Mouse (Mus musculus) hindbrain, embryonic 15.5 days (tissue): Measurements from ENCODE around the gene AI837181. TPM values are rescaled to one million over a fixed set of nuclear protein-coding genes. Genes with fewer than 3 reads are reported as not detected.
A peak's percentile ranks its signal among the peaks of the same experiment; 100 is the strongest.
"Not testable (repeated sequence)": the region's sequence is repeated elsewhere in the genome, so short reads cannot be mapped to it uniquely, and the experiment has no call there.

Experiments
- ATAC-seq: fragments of 200-750 bp; cut with Nextera tagmentation; 2 replicates; pipeline ENCODE4 v1.8.0; 2017; ENCODE audit warnings: low read depth, moderate number of reproducible peaks, moderate TSS enrichment; ENCODE audit not compliant: low FRiP score
- H3K27ac ChIP-seq: fragments of 300-500 bp; sonication (generic); replicated peaks from 2 replicates; pipeline ENCODE4 v1.5.1; 2015; ENCODE audit warnings: mild to moderate bottlenecking, inconsistent platforms
- H3K27me3 ChIP-seq: fragments of 300-500 bp; sonication (generic); 2 replicates; pipeline ENCODE4 v1.6.1; 2015; ENCODE audit warnings: control low read depth, inconsistent platforms
- H3K36me3 ChIP-seq: fragments of 300-500 bp; sonication (generic); 2 replicates; pipeline ENCODE4 v1.6.1; 2015; ENCODE audit warnings: control low read depth, inconsistent platforms
- H3K4me1 ChIP-seq: fragments of 300-500 bp; sonication (generic); replicated peaks from 2 replicates; pipeline ENCODE4 v1.6.1; 2015; ENCODE audit warnings: control low read depth, inconsistent platforms
- H3K4me2 ChIP-seq: fragments of 300-500 bp; sonication (generic); 2 replicates; pipeline ENCODE4 v1.6.1; 2015; ENCODE audit warnings: moderate library complexity, mild to moderate bottlenecking, inconsistent platforms
- H3K4me3 ChIP-seq: fragments of 300-500 bp; sonication (generic); 2 replicates; pipeline ENCODE4 v1.5.1; 2015; ENCODE audit warnings: mild to moderate bottlenecking, inconsistent platforms
- H3K9ac ChIP-seq: fragments of 300-500 bp; sonication (generic); 2 replicates; pipeline ENCODE4 v1.6.1; 2015; ENCODE audit warnings: inconsistent platforms
- H3K9me3 ChIP-seq: fragments of 300-500 bp; sonication (generic); 2 replicates; pipeline ENCODE4 v1.6.1; 2016; ENCODE audit warnings: control low read depth, inconsistent platforms
- WGBS: fragments of 180-500 bp; shearing (Covaris S2); methylation state at CpG from one replicate; pipeline ENCODE4 v1.1.7; 2015; 5-methylcytosine and 5-hydroxymethylcytosine counted together
- polyA plus RNA-seq: library from polyadenylated mRNA; unstranded; fragments of >200 nt; fragmentation: Nextera tagmentation; extraction: Ambion mirVana; gene quantifications from 2 replicates; pipeline ENCODE4 v1.2.1, GENCODE M21; 2015

The AI837181 gene
- polyA plus RNA-seq, 1 experiment from 2014 or later: 82.4 TPM

DNA sequence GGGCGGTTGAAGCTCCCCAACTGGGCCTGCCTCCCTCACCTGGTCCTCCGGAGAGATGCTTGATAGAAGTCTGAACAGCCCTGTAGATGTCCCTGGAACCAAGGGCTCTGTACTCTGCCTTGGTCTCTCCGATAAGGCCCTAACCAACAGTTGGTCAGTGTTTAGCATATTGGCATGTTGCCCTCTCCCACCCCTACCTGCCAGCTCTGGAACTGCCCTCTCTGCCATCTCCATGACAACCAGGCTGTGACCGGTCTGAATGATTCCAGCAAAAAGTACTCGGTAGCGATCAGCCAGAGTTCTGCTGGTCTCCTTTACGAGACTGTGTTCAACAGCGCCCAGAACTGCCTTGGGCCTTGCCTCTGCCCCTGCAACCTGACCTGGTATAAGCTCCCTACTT is 22.7 kb upstream of the AI837181 start, which contains the start of gene Tsga10ip:
Tsga10ip (minus strand) TSS at position 234 of the 400 bp plus-strand sequence.
- H3K27ac ChIP-seq: no peak within 1 kb of the TSS
- no peak within 1 kb of the TSS for H3K4me2 ChIP-seq
- WGBS: 67% methylated on average over 8 of the region's 8 CpGs
- no peaks in the 10 kb centered on the region for H3K27me3 ChIP-seq
- H3K9ac ChIP-seq: no peak within 1 kb of the TSS
- H3K9me3 ChIP-seq: no peaks in the 10 kb centered on the region
- peaks cover 6% of the 10 kb centered on the region for H3K4me1 ChIP-seq
- no peak for ATAC-seq
- no peak within 1 kb of the TSS for H3K4me3 ChIP-seq
- no peaks in the 10 kb centered on the region for H3K36me3 ChIP-seq

DNA sequence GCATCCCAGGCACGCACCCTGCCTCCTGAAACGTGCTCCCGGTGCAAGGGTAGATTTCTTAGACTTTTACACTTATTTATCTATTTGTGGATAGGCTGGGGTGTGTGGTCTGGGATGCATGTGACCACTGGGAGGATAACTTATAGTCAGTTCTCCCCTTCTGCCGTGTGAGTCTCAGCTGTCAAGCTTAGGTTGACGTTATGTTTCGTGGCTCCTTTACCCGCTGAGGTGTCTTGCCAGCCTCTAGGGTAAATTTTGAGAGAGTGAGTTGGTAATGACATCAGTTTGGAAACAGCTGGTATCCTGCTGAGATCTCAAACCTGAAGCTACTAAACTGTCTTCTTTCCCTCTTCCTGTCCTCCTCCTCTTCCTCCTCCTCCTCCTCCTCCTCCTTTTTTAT is 19.0 kb upstream of the AI837181 start:
- H3K36me3 ChIP-seq: no peaks in the 10 kb centered on the region
- H3K27ac ChIP-seq: peak overlapping the region; percentile 62; the same call in 1 of the 2 replicates
- H3K9ac ChIP-seq: peak overlapping the region; percentile 28
- H3K9me3 ChIP-seq: no peaks in the 10 kb centered on the region
- no peaks in the 10 kb centered on the region for H3K27me3 ChIP-seq
- peak overlapping the region; percentile 55 for H3K4me2 ChIP-seq
- WGBS: 29% methylated on average over 7 of the region's 7 CpGs
- ATAC-seq: no peak
- H3K4me1 ChIP-seq: peaks cover 15% of the 10 kb centered on the region
- H3K4me3 ChIP-seq: peak overlapping the region; percentile 35

DNA sequence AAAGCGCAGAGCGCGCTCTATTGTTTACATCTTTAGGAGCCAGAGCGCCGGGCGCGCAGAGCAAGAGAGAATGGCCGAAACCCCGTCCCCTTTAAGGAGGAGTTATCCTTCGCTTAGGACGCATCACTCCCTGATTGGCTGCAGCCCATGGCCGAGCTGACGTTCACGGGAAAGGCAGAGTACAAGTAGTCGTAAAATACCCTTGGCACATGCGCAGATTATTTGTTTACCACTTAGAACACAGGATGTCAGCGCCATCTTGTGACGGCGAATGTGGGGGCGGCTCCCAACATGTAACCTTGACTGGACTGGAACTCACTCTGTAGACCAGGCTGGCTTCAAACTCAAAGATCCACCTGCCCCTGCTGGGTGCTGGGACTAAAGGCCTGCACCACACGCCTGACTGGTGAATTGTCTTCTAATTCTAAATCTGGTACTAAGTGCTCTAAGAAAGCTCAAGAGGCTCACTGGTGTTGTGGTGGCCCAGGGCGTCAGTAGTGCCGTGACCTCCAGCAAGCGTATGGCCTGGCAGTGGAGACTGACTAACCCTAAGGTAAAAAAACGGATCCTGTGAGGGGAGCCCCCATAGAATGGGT is 18.3 kb upstream of the AI837181 start:
- peak overlapping the region; percentile 89 for H3K27ac ChIP-seq
- not testable (repeated sequence) for H3K9me3 ChIP-seq, H3K36me3 ChIP-seq, H3K27me3 ChIP-seq
- peak; percentile 85 for ATAC-seq
- WGBS: 11% methylated on average over 25 of the region's 25 CpGs
- peak overlapping the region; percentile 63 for H3K9ac ChIP-seq
- H3K4me1 ChIP-seq: peaks cover 15% of the 10 kb centered on the region
- peak overlapping the region; percentile 52 for H3K4me3 ChIP-seq
- peak overlapping the region; percentile 62 for H3K4me2 ChIP-seq

DNA sequence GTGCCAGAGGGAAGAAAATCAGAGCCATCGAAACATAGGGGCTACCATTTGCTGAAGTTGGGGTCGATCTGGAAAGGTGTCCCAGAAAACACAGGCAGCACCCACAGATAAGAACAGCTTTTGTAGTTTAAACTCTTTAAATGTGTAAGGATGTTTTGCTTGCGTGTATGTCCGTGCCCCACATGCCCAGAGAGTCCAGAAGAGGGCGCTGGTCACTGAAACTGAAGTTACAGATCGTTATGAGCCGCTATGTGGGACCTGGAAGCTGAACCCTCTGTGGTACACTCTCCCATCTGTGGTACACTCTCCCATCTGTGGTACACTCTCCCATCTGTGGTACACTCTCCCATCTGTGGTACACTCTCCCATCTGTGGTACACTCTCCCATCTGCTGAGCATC is 17.8 kb upstream of the AI837181 start:
- WGBS: 22% methylated on average over 7 of the region's 7 CpGs
- no peaks in the 10 kb centered on the region for H3K9me3 ChIP-seq
- H3K27ac ChIP-seq: peak overlapping the region; percentile 89
- H3K9ac ChIP-seq: peak overlapping the region; percentile 63
- H3K36me3 ChIP-seq: no peaks in the 10 kb centered on the region
- H3K4me1 ChIP-seq: peaks cover 15% of the 10 kb centered on the region
- H3K4me2 ChIP-seq: peak overlapping the region; percentile 62
- ATAC-seq: peak; percentile 40; the same call in 1 of the 2 replicates
- no peaks in the 10 kb centered on the region for H3K27me3 ChIP-seq
- H3K4me3 ChIP-seq: peak overlapping the region; percentile 52

DNA sequence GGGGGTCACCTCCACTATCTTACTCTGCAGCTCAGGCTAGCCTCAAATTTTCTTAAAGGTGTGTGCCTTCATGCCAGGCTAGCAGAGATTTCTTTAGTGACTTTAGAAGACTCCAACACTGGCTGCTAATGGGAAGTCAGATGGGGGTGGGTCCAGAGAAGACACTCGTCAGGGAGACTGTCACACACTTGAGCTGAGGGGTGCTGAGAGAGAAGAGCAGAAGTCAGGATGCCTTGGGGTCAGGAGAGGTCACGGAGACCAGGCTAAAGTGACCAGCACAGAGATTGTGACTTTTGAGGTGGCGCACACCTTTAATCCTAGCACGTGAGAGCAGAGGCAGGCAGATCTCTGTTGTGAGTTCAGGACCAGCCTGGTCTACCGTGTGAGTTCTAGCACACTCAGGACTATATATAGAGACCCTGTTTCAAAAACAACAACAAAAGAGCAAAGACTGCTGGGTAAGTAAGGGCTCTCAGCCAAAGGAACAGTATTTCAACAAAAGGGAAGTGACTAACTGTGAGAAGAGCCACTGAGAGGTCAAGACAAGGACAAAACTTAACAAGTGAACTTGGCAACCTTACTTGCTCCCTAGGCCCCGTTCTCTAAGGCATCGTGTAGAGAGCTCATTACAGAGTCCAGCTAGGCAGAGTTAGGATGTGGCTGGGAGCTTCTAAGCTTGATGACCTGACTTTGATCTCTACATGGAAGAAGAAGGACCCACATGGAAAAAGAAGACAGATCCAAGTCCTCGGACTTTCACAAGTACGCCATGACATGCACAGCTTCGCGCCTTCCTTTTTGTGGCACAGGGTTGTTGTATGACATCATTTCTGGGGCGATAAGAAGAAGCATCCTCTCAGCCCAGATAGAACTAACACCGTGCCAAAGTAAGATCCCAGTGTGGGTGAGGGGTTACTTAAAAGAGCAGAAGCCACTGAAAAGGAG is 16.6 kb upstream of the AI837181 start:
- WGBS: 87% methylated on average over 13 of the region's 13 CpGs
- no peak for ATAC-seq
- 0 out of 2 replicates have a peak overlapping the region, but pooled peaks have one; percentile 62 for H3K4me2 ChIP-seq
- no peak overlapping the region for H3K9ac ChIP-seq
- H3K9me3 ChIP-seq: no peaks in the 10 kb centered on the region
- no peak overlapping the region for H3K4me3 ChIP-seq
- no peak overlapping the region for H3K27ac ChIP-seq
- peaks cover 15% of the 10 kb centered on the region for H3K4me1 ChIP-seq
- no peaks in the 10 kb centered on the region for H3K27me3 ChIP-seq
- no peaks in the 10 kb centered on the region for H3K36me3 ChIP-seq

DNA sequence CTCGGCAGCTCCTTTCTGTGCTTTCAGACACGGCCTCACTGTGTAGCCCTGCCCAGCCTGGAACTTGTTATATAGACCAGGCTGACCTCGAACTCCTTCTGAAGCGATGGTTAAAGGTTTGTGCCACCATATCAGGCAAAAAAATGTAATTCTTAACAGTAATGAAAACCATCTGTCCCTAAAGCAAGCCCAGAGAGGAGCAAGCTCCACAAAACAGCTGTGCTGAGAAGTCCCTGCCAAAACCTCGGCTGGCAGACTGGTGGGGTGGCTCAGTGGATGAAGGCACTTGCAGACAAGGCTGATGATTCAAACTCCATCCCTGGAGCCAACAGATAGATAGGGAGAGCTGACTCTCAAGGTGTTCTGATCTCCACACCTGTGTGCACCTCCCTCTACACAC is 15.9 kb upstream of the AI837181 start:
- Histone ChIP-seq H3K36me3 (no peaks in the 10 kb centered on the region), H3K9ac (no peak overlapping the region), H3K9me3 (no peaks in the 10 kb centered on the region), H3K4me3 (no peak overlapping the region), H3K4me2 (no peak overlapping the region), H3K27ac (no peak overlapping the region), H3K4me1 (peaks cover 15% of the 10 kb centered on the region), H3K27me3 (no peaks in the 10 kb centered on the region)
- WGBS: 87% methylated on average over 5 of the region's 5 CpGs
- ATAC-seq: no peak

DNA sequence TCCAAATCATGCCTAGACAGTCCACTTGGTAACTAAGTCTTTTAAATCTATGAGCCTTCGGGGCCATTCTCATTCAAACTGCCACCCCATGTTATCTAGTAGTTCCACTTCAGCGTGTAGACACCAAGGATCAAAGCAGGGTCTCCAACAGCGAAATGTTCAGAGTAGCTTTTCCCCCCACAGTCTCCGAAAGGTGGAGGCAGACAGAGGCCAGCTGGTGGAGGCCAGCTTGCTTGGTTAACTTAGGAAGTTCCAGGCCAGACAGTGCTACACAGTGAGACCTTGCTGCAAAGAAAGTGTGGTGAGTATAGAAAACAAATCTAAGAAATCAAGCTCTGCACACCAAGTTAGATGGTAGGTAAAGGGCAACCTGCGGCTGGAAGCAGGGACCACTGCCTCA is 14.3 kb upstream of the AI837181 start:
- no peak for ATAC-seq
- H3K4me3 ChIP-seq: no peak overlapping the region
- H3K4me1 ChIP-seq: peaks cover 15% of the 10 kb centered on the region
- H3K9me3 ChIP-seq: no peaks in the 10 kb centered on the region
- H3K27ac ChIP-seq: no peak overlapping the region
- no peak overlapping the region for H3K4me2 ChIP-seq
- WGBS: 90% methylated on average over 5 of the region's 5 CpGs
- H3K27me3 ChIP-seq: no peaks in the 10 kb centered on the region
- H3K36me3 ChIP-seq: no peaks in the 10 kb centered on the region
- H3K9ac ChIP-seq: no peak overlapping the region

DNA sequence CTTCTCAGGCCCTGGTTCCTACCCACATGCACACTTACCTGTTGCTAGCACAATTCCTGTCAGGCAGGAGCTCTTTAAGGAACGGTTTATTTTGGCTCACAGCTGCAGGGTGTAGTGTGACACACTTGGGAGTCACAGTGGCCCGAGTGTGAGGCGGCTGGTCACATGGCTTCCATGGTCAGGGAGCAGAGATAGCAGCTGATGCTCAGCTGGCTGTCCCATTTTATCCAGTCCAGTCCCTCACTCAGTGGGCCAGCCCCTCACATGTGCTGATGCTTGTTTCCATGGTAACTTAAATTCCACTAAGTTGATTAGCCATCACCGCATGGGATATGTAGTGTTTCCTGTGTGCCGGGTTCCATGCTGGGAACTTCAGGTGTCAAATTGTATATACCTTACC is 13.0 kb upstream of the AI837181 start:
- H3K36me3 ChIP-seq: no peaks in the 10 kb centered on the region
- H3K4me1 ChIP-seq: peaks cover 11% of the 10 kb centered on the region
- no peak overlapping the region for H3K4me2 ChIP-seq
- WGBS: 68% methylated on average over 5 of the region's 5 CpGs
- H3K9ac ChIP-seq: no peak overlapping the region
- ATAC-seq: no peak
- H3K9me3 ChIP-seq: no peaks in the 10 kb centered on the region
- no peaks in the 10 kb centered on the region for H3K27me3 ChIP-seq
- H3K4me3 ChIP-seq: no peak overlapping the region
- no peak overlapping the region for H3K27ac ChIP-seq

DNA sequence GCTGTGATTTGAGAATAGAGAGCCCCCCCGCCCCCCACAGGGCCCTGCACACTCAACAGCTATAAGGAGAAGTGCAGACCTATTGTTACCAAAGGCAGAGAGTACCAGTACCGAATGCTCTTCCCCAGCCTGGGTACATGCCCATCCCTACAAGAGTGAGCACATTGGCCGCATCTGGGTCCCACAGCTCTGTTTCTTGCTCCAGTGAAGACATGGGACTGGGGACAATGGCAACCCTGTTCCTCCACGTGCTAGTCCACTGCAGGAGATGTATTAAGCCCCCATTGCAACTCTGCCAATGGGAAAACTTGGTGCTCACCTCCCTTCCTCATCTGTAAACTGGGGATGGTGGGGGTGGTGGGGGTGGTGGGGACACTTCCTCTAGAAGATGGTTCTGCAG is 11.1 kb upstream of the AI837181 start:
- no peaks in the 10 kb centered on the region for H3K36me3 ChIP-seq
- H3K4me1 ChIP-seq: no peaks in the 10 kb centered on the region
- no peaks in the 10 kb centered on the region for H3K27me3 ChIP-seq
- no peak overlapping the region for H3K27ac ChIP-seq
- H3K4me2 ChIP-seq: no peak overlapping the region
- 69% methylated on average over 4 of the region's 4 CpGs for WGBS
- H3K9me3 ChIP-seq: no peaks in the 10 kb centered on the region
- no peak for ATAC-seq
- H3K9ac ChIP-seq: no peak overlapping the region
- H3K4me3 ChIP-seq: no peak overlapping the region

DNA sequence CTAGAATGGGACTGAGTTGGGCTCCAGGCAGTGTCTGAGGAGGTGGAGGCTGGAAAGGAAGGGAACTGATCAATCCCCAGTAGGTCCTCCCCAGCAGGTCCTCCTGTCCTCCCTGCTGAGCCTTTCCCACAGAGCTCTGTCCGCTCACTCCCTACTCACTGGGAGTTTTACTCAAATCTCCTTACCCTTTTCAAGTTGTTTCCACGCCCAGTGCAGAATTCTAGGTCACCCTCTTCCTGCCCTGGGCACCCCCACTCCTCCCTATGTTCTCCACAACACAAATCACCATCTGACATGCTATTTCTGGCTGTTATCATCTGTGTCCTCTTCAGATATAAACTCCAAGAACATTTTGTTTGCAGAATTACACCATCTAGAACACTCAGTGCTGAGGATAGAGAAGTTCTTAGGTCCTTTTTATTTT is 10.4 kb upstream of the AI837181 start:
- no peak overlapping the region for H3K27ac ChIP-seq
- H3K27me3 ChIP-seq: no peaks in the 10 kb centered on the region
- peaks cover under 1% of the 10 kb centered on the region; the same call in 1 of the 2 replicates for H3K36me3 ChIP-seq
- H3K4me1 ChIP-seq: no peaks in the 10 kb centered on the region
- 66% methylated on average over 2 of the region's 2 CpGs for WGBS
- H3K9ac ChIP-seq: no peak overlapping the region
- H3K4me2 ChIP-seq: no peak overlapping the region
- H3K4me3 ChIP-seq: no peak overlapping the region
- H3K9me3 ChIP-seq: no peaks in the 10 kb centered on the region
- ATAC-seq: no peak

DNA sequence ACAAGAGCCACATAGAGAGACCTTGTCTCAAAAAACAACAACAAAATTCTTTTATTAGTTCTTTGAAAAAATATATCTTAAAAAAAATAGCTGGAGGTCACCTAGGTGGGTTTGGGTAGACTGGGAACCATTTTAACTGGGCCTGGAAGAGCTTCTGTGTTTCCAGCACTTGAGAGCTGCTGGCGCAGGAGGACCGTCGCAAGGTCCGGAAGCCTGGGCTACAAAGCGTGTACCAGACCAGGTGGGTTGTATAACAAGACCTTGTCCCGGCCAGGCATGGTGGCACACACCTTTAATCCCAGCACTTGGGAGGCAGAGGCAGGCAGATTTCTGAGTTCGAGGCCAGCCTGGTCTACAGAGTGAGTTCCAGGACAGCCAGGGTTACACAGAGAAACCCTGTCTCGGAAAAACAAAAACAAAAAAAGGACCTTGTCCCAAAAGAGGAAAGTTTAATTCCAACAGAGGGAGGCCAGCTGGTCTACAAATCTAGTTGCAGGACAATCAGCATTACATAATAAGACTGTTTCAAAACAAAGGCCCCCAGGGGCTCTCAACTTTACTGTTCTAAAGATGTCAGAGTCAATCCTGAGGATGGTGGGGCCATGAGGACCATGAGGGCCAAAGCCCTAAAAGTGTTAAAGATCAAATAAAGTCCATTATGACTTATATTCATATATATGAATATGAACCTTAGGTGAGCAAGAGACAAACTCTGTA is 6.0 kb upstream of the AI837181 start:
- no peak overlapping the region for H3K9ac ChIP-seq
- 96% methylated on average over 8 of the region's 8 CpGs for WGBS

DNA sequence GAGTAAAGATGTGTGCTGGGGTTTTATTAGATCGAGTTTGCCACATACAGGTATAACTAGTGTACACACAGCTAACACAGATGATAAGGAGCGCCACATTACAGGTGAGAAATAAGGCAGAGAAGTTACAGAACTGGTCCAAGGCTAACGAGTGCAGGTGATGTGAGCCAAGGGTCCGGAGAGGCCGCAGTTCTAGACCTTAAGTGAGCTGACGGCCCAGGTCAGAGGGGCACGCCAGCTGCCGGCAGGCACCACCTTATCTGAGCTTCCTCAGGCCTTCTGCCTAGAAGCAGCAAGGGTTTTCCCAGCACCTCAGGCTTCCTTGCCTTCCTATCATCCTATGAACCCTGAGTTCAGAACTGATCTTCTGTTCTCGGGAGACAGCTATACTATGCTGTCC is 5.3 kb upstream of the AI837181 start:
- Histone ChIP-seq H3K4me3 (no peak overlapping the region), H3K4me1 (peaks cover 21% of the 10 kb centered on the region), H3K9me3 (no peaks in the 10 kb centered on the region), H3K4me2 (no peak overlapping the region), H3K9ac (no peak overlapping the region), H3K27me3 (no peaks in the 10 kb centered on the region), H3K36me3 (peaks cover 14% of the 10 kb centered on the region; the same call in 1 of the 2 replicates), H3K27ac (no peak overlapping the region)
- no peak for ATAC-seq
- 94% methylated on average over 9 of the region's 9 CpGs for WGBS

More for the DNA sequence above, 6.0 kb upstream of the AI837181 start:
- peaks cover 14% of the 10 kb centered on the region; the same call in 1 of the 2 replicates for H3K36me3 ChIP-seq
- H3K4me1 ChIP-seq: peaks cover 20% of the 10 kb centered on the region
- H3K4me2 ChIP-seq: no peak overlapping the region
- H3K4me3 ChIP-seq: no peak overlapping the region
- no peaks in the 10 kb centered on the region for H3K27me3 ChIP-seq
- no peak for ATAC-seq
- H3K9me3 ChIP-seq: no peaks in the 10 kb centered on the region
- no peak overlapping the region for H3K27ac ChIP-seq
